Mouse (Mus musculus) liver, embryonic 15.5 days (tissue): ENCODE measurements around the gene Skiv2l. TPM values are rescaled to one million over a fixed set of nuclear protein-coding genes. Genes with fewer than 3 reads are reported as not detected.
"Not testable (repeated sequence)": the region's sequence is repeated elsewhere in the genome, so short reads cannot be mapped to it uniquely, and the experiment has no call there.

Source experiments
- ATAC-seq: fragments of 200-750 bp; cut with Nextera tagmentation; 2 replicates; pipeline ENCODE4 v1.8.0; 2017; ENCODE audit warnings: moderate number of reproducible peaks, mild to moderate bottlenecking, moderate library complexity; ENCODE audit not compliant: insufficient read depth
- H3K27ac ChIP-seq: fragments of 300-500 bp; sonication (generic); replicated peaks from 2 replicates; pipeline ENCODE4 v1.5.1; 2015; ENCODE audit warnings: mild to moderate bottlenecking, inconsistent platforms
- H3K27me3 ChIP-seq: fragments of 300-500 bp; sonication (generic); 2 replicates; pipeline ENCODE4 v1.6.1; 2015; ENCODE audit warnings: mild to moderate bottlenecking, inconsistent platforms
- H3K36me3 ChIP-seq: fragments of 300-500 bp; sonication (generic); replicated peaks from 2 replicates; pipeline ENCODE4 v1.6.1; 2015; ENCODE audit warnings: moderate library complexity, mild to moderate bottlenecking, inconsistent platforms
- H3K4me1 ChIP-seq: fragments of 300-500 bp; sonication (generic); replicated peaks from 2 replicates; pipeline ENCODE4 v1.6.1; 2015; ENCODE audit warnings: inconsistent platforms
- H3K4me2 ChIP-seq: fragments of 300-500 bp; sonication (generic); 2 replicates; pipeline ENCODE4 v1.6.1; 2015; ENCODE audit warnings: moderate library complexity, mild to moderate bottlenecking, inconsistent platforms
- H3K4me3 ChIP-seq: fragments of 300-500 bp; sonication (generic); replicated peaks from 2 replicates; pipeline ENCODE4 v1.5.1; 2015; ENCODE audit warnings: mild to moderate bottlenecking, inconsistent platforms
- H3K9ac ChIP-seq: fragments of 300-500 bp; sonication (generic); 2 replicates; pipeline ENCODE4 v1.6.1; 2015; ENCODE audit warnings: moderate library complexity, mild to moderate bottlenecking, inconsistent platforms
- H3K9me3 ChIP-seq: fragments of 300-500 bp; sonication (generic); replicated peaks from 2 replicates; pipeline ENCODE4 v1.6.1; 2016; ENCODE audit warnings: inconsistent platforms
- WGBS: fragments of 180-500 bp; shearing (Covaris S2); methylation state at CpG from one replicate; pipeline ENCODE4 v1.1.7; 2015; ENCODE audit warnings: mixed read lengths; ENCODE audit not compliant: insufficient replicate concordance; 5-methylcytosine and 5-hydroxymethylcytosine counted together
- polyA plus RNA-seq: library from polyadenylated mRNA; unstranded; fragments of >200 nt; fragmentation: Nextera tagmentation; extraction: Ambion mirVana; gene quantifications from 2 replicates; pipeline ENCODE4 v1.2.1, GENCODE M21; 2015

The Skiv2l gene
- polyA plus RNA-seq, 1 experiment from 2014 or later = 24.5 TPM

DNA sequence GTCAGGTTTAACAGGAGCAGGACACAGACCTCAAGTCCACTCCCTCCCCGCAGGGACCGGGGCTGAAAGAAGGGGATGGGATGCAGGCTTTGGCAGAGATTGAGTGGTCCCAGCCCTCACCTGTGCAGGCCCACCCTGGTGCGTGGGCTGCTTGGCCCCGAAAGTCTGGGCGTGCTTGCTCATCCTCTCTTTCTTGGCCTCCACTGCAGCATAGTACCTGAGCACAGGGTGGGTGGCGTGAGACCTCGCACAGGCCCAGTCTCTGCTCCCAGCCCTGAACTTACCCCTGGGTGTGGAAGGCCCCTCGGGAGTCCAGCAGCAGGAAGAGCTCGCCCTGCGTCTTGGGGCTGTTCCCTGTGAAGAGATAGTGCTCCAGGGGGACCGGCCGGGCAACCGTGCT lies 5.1 kb downstream of the Skiv2l start:
- Histone ChIP-seq H3K27ac (no peak overlapping the region), H3K9ac (no peak overlapping the region), H3K36me3 (peaks cover 83% of the 10 kb centered on the region), H3K9me3 (no peaks in the 10 kb centered on the region), H3K4me1 (peaks cover 32% of the 10 kb centered on the region), H3K27me3 (no peaks in the 10 kb centered on the region), H3K4me2 (no peak overlapping the region), H3K4me3 (no peak overlapping the region)
- WGBS = 85% methylated on average over 13 of the region's 13 CpGs
- ATAC-seq = no peak

- no peaks in the 10 kb centered on the region for H3K9me3 ChIP-seq
- WGBS = 71% methylated on average over 6 of the region's 6 CpGs
- peak; percentile 5; the same call in 1 of the 2 replicates for ATAC-seq
- H3K9ac ChIP-seq = peak overlapping the region; percentile 30; the same call in 1 of the 2 replicates
- peaks cover 73% of the 10 kb centered on the region for H3K36me3 ChIP-seq
- H3K27me3 ChIP-seq = no peaks in the 10 kb centered on the region
- peak overlapping the region; percentile 65 for H3K27ac ChIP-seq
- H3K4me2 ChIP-seq = 0 out of 2 replicates have a peak overlapping the region, but pooled peaks have one; percentile 25
- no peak overlapping the region for H3K4me3 ChIP-seq
- H3K4me1 ChIP-seq = peaks cover 45% of the 10 kb centered on the region
Measured at GRCm38 (mm10) chr17:34840736-34841307, 9.2 kb downstream of the Skiv2l start.

DNA sequence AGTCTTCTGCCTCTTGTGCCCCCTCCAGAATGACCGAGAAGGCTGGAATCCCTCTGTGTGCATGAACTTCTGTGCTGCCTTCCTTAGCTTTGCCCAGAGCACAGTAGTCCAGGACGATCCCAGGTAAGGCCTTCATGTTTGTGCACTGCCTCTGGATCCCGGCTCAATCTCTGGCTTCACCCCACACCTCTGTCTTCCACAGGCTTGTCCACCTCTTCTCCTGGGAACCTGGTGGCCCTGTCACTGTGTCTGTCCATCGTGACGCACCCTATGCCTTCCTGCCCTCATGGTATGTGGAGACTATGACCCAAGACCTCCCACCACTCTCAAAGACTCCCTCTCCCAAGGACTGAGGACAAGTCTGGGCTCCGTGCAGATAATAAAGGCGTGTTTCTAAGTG lies 11.2 kb downstream of the Skiv2l start:
- no peak overlapping the region for H3K4me3 ChIP-seq
- peaks cover 53% of the 10 kb centered on the region for H3K4me1 ChIP-seq

GRCm38 (mm10) chr17:34837464-34838324 lies 12.3 kb downstream of the Skiv2l start:
- Histone ChIP-seq H3K4me3 (peak overlapping the region; percentile 79), H3K4me1 (peaks cover 53% of the 10 kb centered on the region), H3K9ac (peak overlapping the region; percentile 81), H3K36me3 (peaks cover 55% of the 10 kb centered on the region), H3K9me3 (no peaks in the 10 kb centered on the region), H3K4me2 (peak overlapping the region; percentile 96), H3K27ac (peak overlapping the region; percentile 89), H3K27me3 (no peaks in the 10 kb centered on the region)
- ATAC-seq = no peak
- 33% methylated on average over 43 of the region's 43 CpGs for WGBS

More for the DNA sequence above, 11.2 kb downstream of the Skiv2l start:
- WGBS = 81% methylated on average over 7 of the region's 7 CpGs
- Histone ChIP-seq H3K4me2 (peak overlapping the region; percentile 96; the same call in 1 of the 2 replicates), H3K27ac (no peak overlapping the region), H3K9me3 (no peaks in the 10 kb centered on the region), H3K9ac (no peak overlapping the region), H3K36me3 (peaks cover 56% of the 10 kb centered on the region), H3K27me3 (no peaks in the 10 kb centered on the region)
- no peak for ATAC-seq

- peak within 1 kb of the TSS; percentile 96 for H3K4me2 ChIP-seq
- no peaks in the 10 kb centered on the region for H3K27me3 ChIP-seq
- H3K4me1 ChIP-seq = peaks cover 52% of the 10 kb centered on the region
- H3K36me3 ChIP-seq = peaks cover 55% of the 10 kb centered on the region
- peak; percentile 91 for ATAC-seq
- H3K27ac ChIP-seq = peak within 1 kb of the TSS; percentile 89
- H3K9ac ChIP-seq = peak within 1 kb of the TSS; percentile 81
- WGBS = under 1% methylated on average over 40 of the region's 40 CpGs
- H3K9me3 ChIP-seq = no peaks in the 10 kb centered on the region
- H3K4me3 ChIP-seq = peak within 1 kb of the TSS; percentile 79
Measured at GRCm38 (mm10) chr17:34836856-34837221, 13.2 kb downstream of the Skiv2l start, which contains the start of the genes Stk19 and Dxo. TSS of gene Stk19 (minus strand) at chr17:34836945. TSS of gene Dxo (plus strand) at chr17:34837019.

DNA sequence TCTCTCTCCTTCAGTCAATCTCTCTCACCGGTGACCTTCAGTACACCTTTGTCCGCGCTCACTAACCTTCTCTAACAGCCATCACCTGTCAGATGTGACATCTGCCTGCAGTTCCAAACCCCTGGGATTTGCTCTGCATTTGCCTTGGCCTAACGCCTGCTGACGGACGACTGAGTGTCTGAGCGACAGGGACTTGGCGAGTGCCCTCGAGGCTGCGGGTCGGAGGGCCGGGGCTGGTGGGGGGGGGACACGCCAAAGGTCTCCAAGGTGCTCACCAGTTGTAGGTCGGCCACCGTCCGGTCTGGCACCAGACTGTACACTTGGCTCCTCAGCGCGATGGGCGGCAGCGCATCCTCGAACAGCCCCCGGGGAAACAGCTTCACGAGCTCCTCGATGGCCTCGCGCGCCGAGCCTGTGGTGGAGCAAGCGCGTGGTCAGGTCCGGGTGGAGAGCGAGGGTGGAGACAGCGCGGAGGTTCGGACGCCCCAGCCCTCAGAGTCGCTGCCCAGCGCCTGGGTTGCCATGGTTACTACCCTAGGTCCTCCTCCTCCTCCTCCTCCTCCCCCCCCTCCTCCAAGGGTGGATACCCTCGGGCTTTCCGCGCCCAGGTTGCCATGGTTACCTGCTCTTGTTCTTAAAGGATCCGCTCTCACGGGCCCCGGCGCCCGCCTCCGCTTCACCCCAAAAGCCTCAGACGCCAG lies 13.7 kb downstream of the Skiv2l start:
- H3K36me3 ChIP-seq = peaks cover 53% of the 10 kb centered on the region
- H3K4me2 ChIP-seq = peak overlapping the region; percentile 96
- peak; percentile 80 for ATAC-seq
- H3K9me3 ChIP-seq = no peaks in the 10 kb centered on the region
- H3K4me3 ChIP-seq = peak overlapping the region; percentile 79
- peak overlapping the region; percentile 89 for H3K27ac ChIP-seq
- H3K4me1 ChIP-seq = peaks cover 47% of the 10 kb centered on the region
- peak overlapping the region; percentile 81 for H3K9ac ChIP-seq
- WGBS = 6% methylated on average over 48 of the region's 48 CpGs
- H3K27me3 ChIP-seq = no peaks in the 10 kb centered on the region

GRCm38 (mm10) chr17:34830776-34831175 lies 19.2 kb downstream of the Skiv2l start:
- WGBS = 81% methylated on average over 1 of the region's 1 CpGs
- H3K36me3 ChIP-seq = peaks cover 75% of the 10 kb centered on the region
- H3K9ac ChIP-seq, ATAC-seq, H3K4me3 ChIP-seq, H3K4me2 ChIP-seq, H3K4me1 ChIP-seq, H3K9me3 ChIP-seq, H3K27me3 ChIP-seq, H3K27ac ChIP-seq: not testable (repeated sequence)

- H3K27me3 ChIP-seq = no peaks in the 10 kb centered on the region
- H3K4me2 ChIP-seq = no peak overlapping the region
- H3K9me3 ChIP-seq = no peaks in the 10 kb centered on the region
- no peak for ATAC-seq
- H3K27ac ChIP-seq = no peak overlapping the region
- peaks cover 6% of the 10 kb centered on the region for H3K4me1 ChIP-seq
- 59% methylated on average over 7 of the region's 7 CpGs for WGBS
- H3K9ac ChIP-seq = no peak overlapping the region
- H3K36me3 ChIP-seq = no peaks in the 10 kb centered on the region
- no peak overlapping the region for H3K4me3 ChIP-seq
Measured at GRCm38 (mm10) chr17:34814818-34815370, 35.1 kb downstream of the Skiv2l start.

DNA sequence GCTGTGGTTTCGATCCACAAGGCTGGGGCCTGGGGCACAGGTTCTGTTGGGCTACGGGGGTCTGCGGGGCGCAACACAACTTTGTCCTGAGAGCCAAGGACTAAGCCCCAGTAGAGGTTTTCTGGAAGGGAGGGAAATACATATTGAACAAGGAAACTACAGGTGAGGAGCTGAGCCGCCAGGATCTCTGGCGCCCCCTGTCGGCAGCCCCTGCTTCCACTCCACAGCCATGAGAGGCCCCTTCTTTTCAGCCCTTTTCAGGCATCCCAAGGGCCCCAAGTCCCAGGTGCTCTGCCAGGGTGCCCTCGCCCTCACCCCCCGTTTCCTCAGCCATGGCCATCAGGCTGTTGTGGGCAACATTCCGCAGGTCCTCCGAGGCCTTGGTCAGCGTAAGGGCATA lies 36.3 kb downstream of the Skiv2l start:
- H3K4me2 ChIP-seq, H3K4me1 ChIP-seq, H3K27ac ChIP-seq, H3K9ac ChIP-seq, ATAC-seq, H3K27me3 ChIP-seq, H3K4me3 ChIP-seq, H3K9me3 ChIP-seq, H3K36me3 ChIP-seq: not testable (repeated sequence)
- 48% methylated on average over 12 of the region's 12 CpGs for WGBS

DNA sequence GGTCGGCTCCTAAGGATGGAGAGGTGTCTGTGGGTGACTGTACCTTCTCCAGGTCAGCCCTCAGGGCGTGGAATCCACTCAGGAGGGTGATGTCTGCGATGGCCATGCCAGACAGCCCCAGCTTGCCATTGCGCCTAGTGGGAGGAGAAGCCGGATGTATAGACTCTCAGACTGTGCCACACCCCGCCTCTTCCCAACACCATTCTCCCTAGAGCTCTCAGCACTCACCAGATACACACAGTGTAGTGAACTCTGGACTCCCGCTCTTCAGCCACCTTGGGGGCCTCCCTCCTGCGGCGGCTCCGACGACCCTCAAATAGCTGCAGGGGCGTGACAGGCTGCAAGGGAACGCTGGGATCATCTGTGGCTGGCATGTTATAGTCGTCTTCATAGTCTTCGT lies 38.7 kb downstream of the Skiv2l start:
- 59% methylated on average over 15 of the region's 15 CpGs for WGBS
- Histone ChIP-seq H3K27me3 (no peaks in the 10 kb centered on the region), H3K4me3 (no peak overlapping the region), H3K4me2 (no peak overlapping the region), H3K9ac (no peak overlapping the region), H3K36me3 (no peaks in the 10 kb centered on the region), H3K4me1 (peaks cover 6% of the 10 kb centered on the region), H3K9me3 (no peaks in the 10 kb centered on the region), H3K27ac (no peak overlapping the region)
- no peak for ATAC-seq

DNA sequence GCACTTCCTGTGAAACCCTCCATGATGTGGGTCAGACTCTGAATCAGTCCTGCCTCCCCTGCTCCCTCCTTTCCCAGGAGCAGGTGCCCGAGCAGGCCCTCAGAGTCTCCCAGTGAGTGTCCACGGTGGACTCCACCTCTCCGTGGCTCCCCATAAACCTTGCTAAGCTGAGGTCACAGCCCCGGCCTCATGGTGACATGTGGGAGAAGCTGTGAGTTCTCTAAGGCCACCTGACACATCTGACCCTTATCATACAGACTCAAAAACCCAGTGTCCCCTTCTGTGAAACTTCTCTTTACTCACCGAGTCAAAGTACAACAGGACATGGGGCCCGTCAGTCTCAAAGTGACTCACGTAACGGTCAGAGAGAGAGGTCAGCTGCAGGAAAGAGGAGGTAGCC lies 39.2 kb downstream of the Skiv2l start:
- not testable (repeated sequence) for H3K36me3 ChIP-seq, H3K4me2 ChIP-seq, H3K27ac ChIP-seq, H3K9me3 ChIP-seq, H3K27me3 ChIP-seq, H3K9ac ChIP-seq, H3K4me3 ChIP-seq, H3K4me1 ChIP-seq
- peak; percentile 26; the same call in 1 of the 2 replicates for ATAC-seq
- WGBS = 62% methylated on average over 8 of the region's 8 CpGs
